Mouse (Mus musculus) ES-E14 (cell line): ENCODE measurements at regions not wholly inside any gene's neighbourhood (a gene's known extent, or its start where the extent isn't known, plus 50 kb on each side); places are given as distances from the start of the nearest gene placed in this dataset.

Experiments used
- HCFC1 ChIP-seq: IDR thresholded peaks from 2 replicates; pipeline ENCODE4 v1.6.1; 2012; ENCODE audit warnings: low read length, inconsistent platforms, borderline replicate concordance; ENCODE audit not compliant: insufficient read depth
- ZNF384 ChIP-seq: IDR thresholded peaks from 2 replicates; pipeline ENCODE4 v1.6.1; 2012; ENCODE audit warnings: low read depth, low read length, inconsistent platforms

GRCm38 (mm10) chr7:110715545-110715944, 52.5 kb upstream of the Ampd3 start:
- TF ChIP-seq ZNF384, result no peak
- TF ChIP-seq HCFC1, result no peak
